Mouse (Mus musculus) gonadal fat pad, adult 2 months (tissue): Measurements from ENCODE around the gene Rnf157. TPM values are rescaled to one million over a fixed set of nuclear protein-coding genes. Genes with fewer than 3 reads are reported as not detected.
A peak's percentile ranks its signal among the peaks of the same experiment; 100 is the strongest.
"Not testable (repeated sequence)": the region's sequence is repeated elsewhere in the genome, so short reads cannot be mapped to it uniquely, and the experiment has no call there.

Source experiments
- DNase-seq: peaks from one replicate; pipeline ENCODE4 v3.0.0-alpha.2; 2012; ENCODE audit warnings: low read depth
- polyA plus RNA-seq: library from polyadenylated mRNA; depleted of rRNA; stranded (reverse); fragments of >200 nt; gene quantifications from 2 replicates; pipeline ENCODE4 v1.2.3, GENCODE M21; 2012

The Rnf157 gene
- polyA plus RNA-seq, 1 experiment = 12.5 TPM

DNA sequence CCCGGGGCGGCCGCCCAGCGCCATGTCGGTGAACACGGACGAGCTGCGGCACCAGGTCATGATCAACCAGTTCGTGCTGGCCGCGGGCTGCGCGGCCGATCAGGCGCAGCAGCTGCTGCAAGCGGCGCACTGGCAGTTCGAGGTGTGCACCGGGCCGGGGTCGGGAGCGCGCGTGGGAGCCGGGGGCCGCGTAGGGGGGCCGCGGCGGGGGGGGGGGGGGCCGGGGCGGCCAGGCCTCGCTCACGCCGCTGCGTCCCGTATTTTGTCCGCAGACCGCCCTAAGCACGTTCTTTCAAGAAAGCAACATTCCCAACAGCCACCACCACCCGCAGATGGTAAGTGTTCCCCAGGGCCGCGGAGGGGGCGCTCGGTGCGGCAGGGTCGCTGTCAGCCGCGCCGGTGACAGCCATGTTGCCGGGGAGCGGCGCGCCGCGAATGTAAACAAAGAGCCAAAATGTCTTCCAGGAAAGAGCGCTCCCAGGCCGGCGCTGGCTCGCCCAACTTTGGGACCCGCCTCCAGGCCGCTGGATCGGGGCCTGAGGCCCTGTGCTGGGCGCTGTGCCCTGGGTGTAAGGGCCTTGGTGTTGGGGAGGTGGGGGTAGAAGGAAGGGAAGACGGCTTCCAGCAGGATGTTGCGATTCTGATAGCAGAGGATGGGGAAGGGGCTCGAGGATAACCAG lies 21.6 kb upstream of the Rnf157 start:
- DNase-seq = no peak

- DNase-seq = peak; percentile 99
These were observed 20.8 kb upstream of the Rnf157 start, which contains the start of gene Ubald2 for GRCm38 (mm10) chr11:116433356-116434286. TSS of gene Ubald2 (plus strand) at chr11:116434094.

DNA sequence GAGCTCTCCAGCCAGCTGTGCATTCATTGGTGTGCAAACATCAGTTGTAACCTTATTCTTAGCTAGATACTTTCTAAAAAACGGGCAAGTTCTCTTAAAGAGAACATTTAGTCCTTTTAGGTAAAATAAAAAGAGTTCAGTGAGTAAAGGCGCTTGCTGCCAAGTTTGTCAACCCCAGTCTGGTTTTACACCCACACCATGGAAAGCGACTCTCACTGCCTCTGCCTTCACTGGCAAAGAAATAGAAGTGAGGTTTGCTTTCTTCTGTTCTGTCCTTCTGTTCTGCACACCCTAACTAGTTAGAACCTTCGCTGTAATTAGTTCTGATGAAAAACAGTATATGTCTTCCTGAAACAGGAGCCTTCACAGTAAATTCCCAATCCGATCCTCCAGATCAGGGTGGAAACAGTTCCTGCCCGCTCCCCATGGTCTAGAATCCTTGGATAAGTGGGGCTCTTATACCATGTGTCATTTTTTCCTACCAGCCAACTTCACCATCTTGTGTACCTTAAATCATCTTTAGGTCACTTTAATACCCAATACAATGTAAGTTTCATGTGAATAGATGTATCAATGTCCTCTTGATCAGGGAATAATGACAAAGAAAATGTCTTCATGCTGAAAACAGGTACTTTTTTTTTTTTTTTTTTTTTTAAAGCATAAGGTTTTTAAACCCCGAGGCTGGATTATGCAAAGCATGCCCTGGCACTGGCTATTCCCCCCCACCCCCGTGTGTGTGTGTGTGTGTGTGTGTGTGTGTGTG lies 19.9 kb upstream of the Rnf157 start:
- DNase-seq = no peak

- DNase-seq = no peak
These were observed 19.3 kb upstream of the Rnf157 start for GRCm38 (mm10) chr11:116432127-116432526.

GRCm38 (mm10) chr11:116431428-116432077 lies 18.7 kb upstream of the Rnf157 start:
- peak; percentile 82 for DNase-seq

GRCm38 (mm10) chr11:116430723-116431427 lies 18.0 kb upstream of the Rnf157 start:
- no peak for DNase-seq

DNA sequence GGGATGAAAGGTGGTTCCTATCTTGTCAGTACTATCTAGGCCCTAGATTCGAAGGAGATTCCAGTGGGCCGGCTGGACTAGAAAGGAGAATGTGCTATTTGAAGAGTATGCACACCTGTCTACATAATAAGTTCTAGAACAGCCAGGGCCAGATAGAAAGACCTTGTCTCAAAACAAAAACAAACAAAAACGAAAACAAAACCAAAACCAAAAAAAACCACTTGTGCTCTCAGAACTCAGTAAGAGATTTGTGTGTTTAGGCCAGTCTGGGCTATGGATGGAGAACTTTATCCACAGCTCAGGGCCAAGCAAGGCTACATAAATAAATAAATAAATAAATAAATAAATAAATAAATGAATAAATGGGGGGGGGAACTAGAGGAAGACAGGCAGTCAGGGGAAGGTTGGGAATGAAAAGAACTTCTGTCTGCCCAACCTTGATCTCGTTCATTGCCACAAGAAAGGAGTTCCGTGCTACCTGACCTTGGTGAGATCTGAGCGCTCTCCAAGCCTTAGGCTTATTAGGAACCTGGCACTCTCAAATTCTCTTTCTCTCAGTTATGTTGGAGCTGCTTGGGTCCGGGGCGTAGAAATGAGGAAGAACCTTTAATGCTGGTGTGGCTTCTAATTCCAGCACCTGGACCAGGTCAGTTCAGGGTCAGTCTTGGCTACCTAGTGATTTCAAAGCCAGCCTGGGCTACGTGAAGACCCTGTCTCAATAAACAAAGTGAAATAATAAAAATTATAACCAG lies 17.2 kb upstream of the Rnf157 start:
- no peak for DNase-seq

GRCm38 (mm10) chr11:116428872-116429859 lies 16.3 kb upstream of the Rnf157 start:
- DNase-seq = no peak

- DNase-seq = no peak
These were observed 14.2 kb upstream of the Rnf157 start for GRCm38 (mm10) chr11:116426852-116427575.

DNA sequence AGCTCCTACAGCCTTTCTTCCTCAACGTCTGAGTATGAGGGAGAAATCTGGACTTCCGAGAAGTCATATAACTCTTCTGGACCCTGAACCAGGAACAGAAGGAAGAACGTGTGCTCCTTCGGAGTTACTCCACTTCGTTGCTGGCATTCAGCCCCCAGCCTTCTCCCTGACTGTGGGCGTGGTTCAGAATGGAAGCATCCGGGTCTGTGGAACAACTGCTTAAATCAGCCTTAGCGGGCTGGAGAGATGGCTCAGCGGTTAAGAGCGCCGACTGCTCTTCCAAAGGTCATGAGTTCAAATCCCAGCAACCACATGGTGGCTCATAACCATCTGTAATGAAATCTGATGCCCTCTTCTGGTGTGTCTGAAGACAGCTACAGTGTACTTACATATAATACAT lies 13.5 kb upstream of the Rnf157 start:
- not testable (repeated sequence) for DNase-seq

GRCm38 (mm10) chr11:116424621-116425407 lies 12.0 kb upstream of the Rnf157 start:
- DNase-seq = no peak

DNA sequence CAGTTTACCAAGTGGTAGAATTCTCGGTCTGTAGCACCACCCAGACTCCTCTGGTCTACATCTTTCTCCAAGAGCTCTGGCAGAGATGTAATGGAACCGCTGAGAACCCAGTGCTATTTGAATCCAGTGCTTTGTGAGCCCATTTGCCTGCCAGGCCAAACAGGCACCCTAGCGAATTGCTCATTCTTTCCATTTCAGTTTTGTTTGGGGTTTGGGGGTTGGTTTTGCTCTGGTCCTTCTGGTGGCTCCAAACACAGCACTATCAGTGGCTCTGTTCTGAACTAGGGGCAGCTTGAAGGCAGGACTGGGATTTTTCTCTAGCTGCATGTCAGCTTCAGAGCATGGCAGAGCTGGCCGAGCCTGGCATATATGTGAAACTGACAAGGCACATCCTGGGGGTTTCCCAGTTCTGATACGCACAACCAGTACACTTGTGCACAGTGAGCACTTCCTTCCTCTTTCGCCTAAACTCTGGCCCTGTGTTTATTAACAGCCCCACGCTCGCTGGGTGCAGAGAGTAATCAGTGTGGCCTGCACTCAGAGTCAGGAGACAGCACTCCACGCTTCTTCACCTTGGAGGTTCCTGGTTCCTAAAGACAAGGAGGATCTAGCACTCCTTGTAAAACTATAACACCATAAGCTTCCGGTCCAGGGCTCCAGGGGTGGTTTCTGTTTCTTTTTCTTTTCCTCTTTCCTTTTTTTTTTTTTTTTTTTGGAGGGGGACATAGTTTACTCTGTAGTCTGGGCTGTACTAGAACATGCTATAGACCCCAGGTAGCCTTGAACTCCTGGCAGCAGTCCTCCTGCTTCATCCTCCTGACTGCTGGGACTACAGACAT lies 11.2 kb upstream of the Rnf157 start:
- no peak for DNase-seq

DNA sequence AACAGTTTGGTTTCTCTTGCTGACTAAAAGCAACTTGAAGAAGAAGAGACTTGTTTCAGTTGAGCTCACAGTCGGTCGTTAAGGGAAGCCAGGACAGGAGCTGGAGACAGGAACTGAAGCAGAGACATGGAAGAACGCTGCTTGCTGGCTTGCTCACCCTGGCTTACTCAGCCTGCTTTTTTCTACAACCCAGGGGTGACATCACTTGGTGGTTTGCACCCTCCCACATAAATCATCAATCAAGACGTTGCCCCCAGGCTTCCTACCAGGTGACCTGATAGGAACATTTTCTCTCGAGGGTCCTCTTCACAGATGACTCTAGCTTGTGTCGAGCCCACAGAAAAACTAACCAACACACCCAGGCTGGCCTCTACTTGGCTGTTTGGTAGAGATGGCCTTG lies 10.4 kb upstream of the Rnf157 start:
- no peak for DNase-seq

- no peak for DNase-seq
These were observed 9.7 kb upstream of the Rnf157 start for GRCm38 (mm10) chr11:116422562-116422961.

DNA sequence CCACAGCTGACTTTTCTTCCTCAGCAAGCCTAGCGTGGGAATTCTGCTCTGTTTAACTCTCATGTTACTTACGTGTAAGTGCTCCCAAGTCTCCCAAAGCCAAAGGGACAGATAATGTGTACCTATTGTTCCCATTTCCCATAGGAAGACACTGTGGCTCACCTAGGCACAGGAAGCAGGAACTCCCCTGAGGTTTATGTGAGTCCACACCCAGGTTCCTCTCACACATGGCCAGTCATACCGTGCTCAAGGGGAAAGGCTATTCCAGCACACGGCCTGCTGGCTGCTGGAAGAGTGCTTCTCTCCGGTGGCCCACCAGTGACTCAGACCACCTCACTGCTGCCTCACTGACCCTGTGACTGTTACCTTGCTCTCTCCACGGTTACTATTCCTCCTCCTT lies 8.3 kb upstream of the Rnf157 start:
- no peak for DNase-seq

DNA sequence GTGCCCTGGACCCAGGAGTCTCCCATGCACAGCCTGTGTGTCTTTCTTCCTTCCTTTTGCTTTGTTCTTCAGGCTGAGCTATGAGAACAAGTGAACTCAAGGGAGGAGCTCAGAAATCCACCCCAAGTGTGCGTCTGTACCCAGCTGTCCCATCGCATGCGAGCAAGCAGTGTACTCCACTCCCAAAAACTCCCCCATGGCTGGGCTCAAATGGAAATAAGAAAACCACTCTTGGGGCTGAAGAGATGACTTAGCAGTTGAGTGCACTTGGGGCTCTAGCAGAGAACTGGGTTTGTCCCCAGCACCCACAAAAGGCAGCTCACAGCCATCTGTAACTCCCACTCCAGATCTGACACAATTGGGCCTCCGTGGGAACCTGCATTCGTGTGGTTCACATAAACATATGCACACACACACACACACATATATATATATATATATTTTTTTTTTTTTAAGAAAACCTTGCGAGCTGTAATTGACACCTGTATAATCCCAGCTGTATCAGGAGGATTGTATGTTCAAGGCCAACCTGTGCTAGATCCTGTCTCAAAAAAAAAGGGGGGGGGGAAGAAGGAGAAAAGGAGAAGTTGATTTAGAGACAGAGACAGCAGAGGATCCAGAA lies 6.1 kb upstream of the Rnf157 start:
- DNase-seq = no peak
